Mouse (Mus musculus) forebrain, postnatal 0 days (tissue): ENCODE measurements around the gene Dmkn. TPM values are rescaled to one million over a fixed set of nuclear protein-coding genes. Genes with fewer than 3 reads are reported as not detected.

Experiments
- ATAC-seq: fragments of 200-750 bp; cut with Nextera tagmentation; 2 replicates; pipeline ENCODE4 v1.8.0; 2017; ENCODE audit warnings: mild to moderate bottlenecking, moderate library complexity
- DNase-seq: peaks from one replicate; pipeline ENCODE4 v3.0.0-alpha.2; 2015
- H3K27ac ChIP-seq: fragments of 300-500 bp; sonication (generic); 2 replicates; pipeline ENCODE4 v1.5.1; 2014; ENCODE audit warnings: low read depth, mild to moderate bottlenecking, antibody characterized with exemption, low read length, moderate library complexity, mixed read lengths
- H3K27me3 ChIP-seq: fragments of 300-500 bp; sonication (generic); 2 replicates; pipeline ENCODE4 v1.6.1; 2014; ENCODE audit warnings: mild to moderate bottlenecking, low read length, mixed read lengths; ENCODE audit not compliant: insufficient read depth
- H3K36me3 ChIP-seq: fragments of 300-500 bp; sonication (generic); 2 replicates; pipeline ENCODE4 v1.6.1; 2014; ENCODE audit warnings: mild to moderate bottlenecking, moderate library complexity; ENCODE audit not compliant: insufficient read depth
- H3K4me1 ChIP-seq: fragments of 300-500 bp; sonication (generic); 2 replicates; pipeline ENCODE4 v1.6.1; 2014; ENCODE audit warnings: antibody characterized with exemption; ENCODE audit not compliant: insufficient read depth
- H3K4me2 ChIP-seq: fragments of 300-500 bp; sonication (generic); 2 replicates; pipeline ENCODE4 v1.6.1; 2014; ENCODE audit warnings: low read depth, mild to moderate bottlenecking, moderate library complexity
- H3K4me3 ChIP-seq: fragments of 300-500 bp; sonication (generic); 2 replicates; pipeline ENCODE4 v1.5.1; 2014; ENCODE audit warnings: low read depth, low read length, mixed read lengths
- H3K9ac ChIP-seq: fragments of 300-500 bp; sonication (generic); 2 replicates; pipeline ENCODE4 v1.6.1; 2014; ENCODE audit warnings: mild to moderate bottlenecking
- H3K9me3 ChIP-seq: fragments of 300-500 bp; sonication (generic); 2 replicates; pipeline ENCODE4 v1.6.1; 2016; ENCODE audit warnings: low read length
- CTCF ChIP-seq: sonication (generic); IDR thresholded peaks from 2 replicates; pipeline ENCODE4 v1.5.1; 2016; ENCODE audit warnings: antibody characterized with exemption, control low read depth, low read depth
- WGBS: fragments of 180-500 bp; shearing (Covaris S2); extraction: QIAGEN DNeasy Blood & Tissue Kit; methylation state at CpG from one replicate; pipeline ENCODE4 v1.1.7; 2014; 5-methylcytosine and 5-hydroxymethylcytosine counted together
- polyA plus RNA-seq: library from polyadenylated mRNA; unstranded; fragments of >200 nt; fragmentation: Nextera tagmentation; extraction: Ambion mirVana; gene quantifications from 2 replicates; pipeline ENCODE4 v1.2.1, GENCODE M21; 2015
- total RNA-seq: library from RNA; depleted of rRNA; stranded (reverse); fragments of >200 nt; gene quantifications from 2 replicates; pipeline ENCODE4 v1.2.3, GENCODE M21; 2014

Gene Dmkn
- total and polyA plus RNA-seq, 2 experiments from 2014 or later, result 5.2 to 7.2 TPM

GRCm38 (mm10) chr7:30781792-30782191 lies 18.2 kb downstream of the Dmkn start:
- ATAC-seq (no peak), DNase-seq (no peak)
- Histone ChIP-seq H3K27me3 (no peaks in the 10 kb centered on the region), H3K27ac (no peak overlapping the region), H3K9ac (no peak overlapping the region), H3K9me3 (no peaks in the 10 kb centered on the region), H3K4me3 (no peak overlapping the region), H3K4me2 (no peak overlapping the region), H3K4me1 (no peaks in the 10 kb centered on the region), H3K36me3 (no peaks in the 10 kb centered on the region)
- 72% methylated on average over 4 of the region's 4 CpGs for WGBS
- peak; percentile 37 for TF ChIP-seq CTCF

GRCm38 (mm10) chr7:30782658-30783057 lies 19.1 kb downstream of the Dmkn start:
- no peak overlapping the region for H3K4me3 ChIP-seq
- DNase-seq, result no peak
- H3K27me3 ChIP-seq, result no peaks in the 10 kb centered on the region
- WGBS, result 84% methylated on average over 3 of the region's 3 CpGs
- H3K4me1 ChIP-seq, result no peaks in the 10 kb centered on the region
- H3K27ac ChIP-seq, result no peak overlapping the region
- H3K4me2 ChIP-seq, result no peak overlapping the region
- no peaks in the 10 kb centered on the region for H3K9me3 ChIP-seq
- no peak overlapping the region for H3K9ac ChIP-seq
- ATAC-seq, result no peak
- H3K36me3 ChIP-seq, result no peaks in the 10 kb centered on the region
- TF ChIP-seq CTCF, result no peak

GRCm38 (mm10) chr7:30785154-30785553 lies 21.6 kb downstream of the Dmkn start:
- DNase-seq (no peak), ATAC-seq (no peak)
- no peak for TF ChIP-seq CTCF
- Histone ChIP-seq H3K36me3 (no peaks in the 10 kb centered on the region), H3K9ac (no peak overlapping the region), H3K27me3 (no peaks in the 10 kb centered on the region), H3K9me3 (no peaks in the 10 kb centered on the region), H3K4me2 (no peak overlapping the region), H3K4me1 (no peaks in the 10 kb centered on the region), H3K4me3 (no peak overlapping the region), H3K27ac (no peak overlapping the region)
- WGBS, result 78% methylated on average over 1 of the region's 1 CpGs

- DNase-seq (peak; percentile 34), ATAC-seq (peak; percentile 86)
- H3K4me3 ChIP-seq, result no peak overlapping the region
- H3K36me3 ChIP-seq, result no peaks in the 10 kb centered on the region
- no peaks in the 10 kb centered on the region for H3K27me3 ChIP-seq
- 38% methylated on average over 13 of the region's 13 CpGs for WGBS
- H3K4me1 ChIP-seq, result no peaks in the 10 kb centered on the region
- H3K4me2 ChIP-seq, result no peak overlapping the region
- TF ChIP-seq CTCF, result no peak
- no peak overlapping the region for H3K9ac ChIP-seq
- H3K9me3 ChIP-seq, result no peaks in the 10 kb centered on the region
- H3K27ac ChIP-seq, result no peak overlapping the region
These were observed 22.4 kb downstream of the Dmkn start for GRCm38 (mm10) chr7:30785721-30786546.

- DNase-seq (no peak), ATAC-seq (no peak)
- 36% methylated on average over 15 of the region's 15 CpGs for WGBS
- Histone ChIP-seq H3K4me3 (no peak within 1 kb of the TSS), H3K36me3 (no peaks in the 10 kb centered on the region), H3K4me2 (no peak within 1 kb of the TSS), H3K9me3 (no peaks in the 10 kb centered on the region), H3K27ac (no peak within 1 kb of the TSS), H3K4me1 (no peaks in the 10 kb centered on the region), H3K9ac (no peak within 1 kb of the TSS), H3K27me3 (no peaks in the 10 kb centered on the region)
- no peak for TF ChIP-seq CTCF
These were observed 23.9 kb downstream of the Dmkn start, which contains the start of gene Krtdap for GRCm38 (mm10) chr7:30787377-30788022. Gene Krtdap, plus strand, starts transcription at chr7:30787896.

- H3K4me2 ChIP-seq, result no peak overlapping the region
- no peaks in the 10 kb centered on the region for H3K4me1 ChIP-seq
- no peak for TF ChIP-seq CTCF
- no peaks in the 10 kb centered on the region for H3K36me3 ChIP-seq
- WGBS, result 82% methylated on average over 10 of the region's 10 CpGs
- ATAC-seq, result no peak
- no peak overlapping the region for H3K4me3 ChIP-seq
- no peak for DNase-seq
- H3K27ac ChIP-seq, result no peak overlapping the region
- no peaks in the 10 kb centered on the region for H3K27me3 ChIP-seq
- no peaks in the 10 kb centered on the region for H3K9me3 ChIP-seq
- H3K9ac ChIP-seq, result no peak overlapping the region
These were observed 26.6 kb downstream of the Dmkn start for GRCm38 (mm10) chr7:30790141-30790540.

GRCm38 (mm10) chr7:30791921-30792320 lies 28.4 kb downstream of the Dmkn start:
- Histone ChIP-seq H3K4me2 (no peak overlapping the region), H3K9me3 (no peaks in the 10 kb centered on the region), H3K27me3 (no peaks in the 10 kb centered on the region), H3K4me1 (no peaks in the 10 kb centered on the region), H3K4me3 (no peak overlapping the region), H3K27ac (no peak overlapping the region), H3K9ac (no peak overlapping the region), H3K36me3 (no peaks in the 10 kb centered on the region)
- TF ChIP-seq CTCF, result no peak
- DNase-seq (no peak), ATAC-seq (no peak)
- 30% methylated on average over 9 of the region's 9 CpGs for whole genome bisulfite sequencing
